Mouse (Mus musculus): ENCODE results near the gene Plekhg5. TPM values are rescaled to one million over a fixed set of nuclear protein-coding genes. Genes with fewer than 3 reads are reported as not detected.
A peak's percentile ranks its signal among the peaks of the same experiment; 100 is the strongest.

Gene Plekhg5
- total and polyA plus RNA-seq, 3 experiments: 11.5 to 20.5 (median 16.7) TPM

DNA sequence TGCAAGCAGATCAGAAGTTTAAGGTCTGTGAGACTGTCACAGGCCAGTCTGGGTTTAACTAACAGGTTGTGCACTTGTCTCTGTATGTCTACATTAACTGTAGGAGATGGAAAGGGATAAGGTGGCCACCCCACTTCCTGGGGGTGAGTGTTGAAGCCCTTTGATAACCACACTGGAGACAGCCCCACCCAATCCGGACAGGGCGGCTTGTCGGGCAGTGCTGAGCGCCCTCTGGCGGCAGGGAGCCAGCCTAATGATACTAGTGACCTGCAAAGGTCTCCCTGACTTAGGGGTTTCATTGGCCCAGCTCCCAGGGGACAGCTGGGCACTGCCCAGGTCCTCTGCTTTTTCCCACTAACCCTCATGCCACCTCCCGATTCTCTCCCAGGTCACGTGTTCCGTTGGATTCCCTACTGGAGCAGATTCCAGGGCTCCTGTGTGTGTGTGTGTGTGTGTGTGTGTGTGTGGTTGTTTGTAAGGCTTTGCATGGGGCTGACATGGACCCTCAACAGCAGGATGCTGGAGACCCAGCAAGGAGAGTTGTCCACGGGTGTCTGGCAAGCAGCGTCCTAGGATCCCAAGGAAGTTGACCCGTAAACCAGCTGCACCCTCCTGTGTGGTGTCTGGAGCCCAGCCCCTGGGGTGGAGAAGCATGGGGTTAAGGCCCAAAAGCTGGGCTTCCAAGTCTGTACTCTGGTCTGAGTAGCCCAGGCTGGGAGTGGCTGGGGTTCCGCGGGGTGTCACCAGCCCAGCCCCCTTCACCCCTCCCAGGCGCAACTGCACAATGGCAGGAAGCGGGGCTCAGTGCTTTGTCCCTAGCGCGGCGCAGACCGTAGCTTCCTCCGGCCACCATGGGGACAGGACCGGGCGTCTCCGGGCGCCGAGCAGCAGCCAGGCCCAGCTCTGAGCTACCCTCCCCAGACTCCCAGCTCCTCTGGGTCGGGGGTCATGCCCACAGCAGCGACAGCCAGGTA lies 23.9 kb downstream of the Plekhg5 start:
- Histone ChIP-seq H3K4me3 (peak overlapping the region; percentile 59), H3K27me3 (ENCODE audit: control insufficient read depth, insufficient read depth, low read length) (no peaks in the 10 kb centered on the region), H3K79me2 (replicated peaks; ENCODE audit: control insufficient read depth, insufficient read depth, low read length) (no peaks in the 10 kb centered on the region), H3K36me3 (ENCODE audit: control insufficient read depth, insufficient read depth, low read length) (no peaks in the 10 kb centered on the region), H3K4me1 (ENCODE audit: control insufficient read depth, insufficient read depth, low read length) (peaks cover 5% of the 10 kb centered on the region; the same call in 1 of the 2 replicates), H3K27ac (peak overlapping the region; percentile 98), H3K9ac (ENCODE audit: low read depth, low read length) (peak overlapping the region; percentile 75)
- TF ChIP-seq POLR2A (IDR thresholded peaks at IDR 0.05; ENCODE audit: insufficient read depth, low read depth, low read length): peak; percentile 60; the same call in 1 of the 2 replicates
- TF ChIP-seq EP300 (IDR thresholded peaks at IDR 0.05; ENCODE audit: insufficient read depth, low read depth, low read length): 0 out of 2 replicates have a peak, but pooled peaks have one; percentile 25
- peak; percentile 97 for TF ChIP-seq CTCF (IDR thresholded peaks at IDR 0.05)
- WGBS: 27% methylated on average over 27 of the region's 27 CpGs
- intact Hi-C loops (cut with DNase I): loop anchor here (2.0 kb wide), 2 partner anchors 57 to 115 kb away; partner anchors contain the start of genes Nol9 and Tas1r1
- DNase-seq: peak; percentile 87 to 89

DNA sequence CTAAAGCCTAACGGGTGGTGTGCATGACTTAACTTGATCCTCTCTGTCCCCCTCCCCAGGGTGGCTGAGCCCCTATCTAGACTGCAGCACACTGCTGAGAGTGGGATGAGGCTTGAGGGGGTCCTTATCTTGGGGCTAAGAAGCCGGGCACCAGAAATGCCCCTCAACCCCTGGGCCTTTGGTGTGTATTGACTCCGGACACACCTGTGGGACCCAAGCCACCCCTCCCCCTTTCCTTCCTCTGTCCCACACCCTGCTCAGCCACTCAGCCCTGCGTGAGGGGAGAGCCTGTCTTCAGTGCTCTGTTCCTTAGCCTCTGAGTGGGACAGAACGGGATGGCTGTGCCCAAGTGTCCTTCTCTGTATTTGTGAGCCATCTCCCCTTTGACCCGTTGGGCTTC lies 24.6 kb downstream of the Plekhg5 start:
- peak in 1 of 2 experiments; percentile 57 for DNase-seq

DNA sequence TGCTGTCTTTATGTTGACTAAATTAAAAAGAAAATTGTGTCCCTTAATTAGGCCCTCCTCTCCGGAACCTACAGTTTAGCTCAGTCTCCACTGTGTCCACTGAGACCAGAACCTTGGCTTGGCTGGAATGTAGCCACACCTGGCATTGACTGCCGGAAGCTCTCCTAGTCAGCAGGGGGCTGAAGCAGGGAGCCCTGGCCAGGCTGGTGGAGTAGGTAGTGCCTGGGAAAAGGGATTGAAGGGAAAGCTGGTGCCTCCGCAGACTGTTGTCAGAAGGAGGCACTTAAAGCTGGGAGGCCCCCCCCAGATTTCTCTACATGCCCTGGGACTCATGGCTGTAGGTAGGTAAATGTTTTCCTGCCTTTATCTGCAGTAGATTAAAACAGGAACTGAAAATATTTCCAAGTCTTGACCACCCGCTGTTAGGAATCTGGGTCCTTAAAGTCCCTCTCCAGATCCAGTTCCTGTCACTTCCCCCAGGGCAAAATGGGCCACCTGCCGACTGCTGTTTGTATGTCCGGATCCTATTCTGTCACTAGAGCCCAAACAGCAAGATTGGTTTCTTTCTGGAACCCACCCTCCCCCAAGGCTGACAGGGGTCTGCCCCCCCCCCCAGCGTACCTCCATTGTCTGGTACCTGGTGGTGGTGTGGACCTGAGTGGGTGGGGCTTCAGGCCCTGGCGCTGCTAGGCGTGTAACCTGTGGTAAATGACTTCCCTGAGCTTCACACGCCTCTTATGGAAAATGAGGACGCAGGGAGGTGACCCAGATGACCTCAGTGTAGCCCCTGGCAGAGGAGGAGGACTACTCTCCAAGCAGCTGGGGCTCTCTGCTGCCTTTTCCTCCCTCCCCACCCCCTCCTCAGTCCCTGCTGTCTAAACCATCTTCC lies 25.9 kb downstream of the Plekhg5 start:
- peaks cover 11% of the 10 kb centered on the region for H3K4me1 ChIP-seq (ENCODE audit: control insufficient read depth, insufficient read depth, low read length)
- H3K79me2 ChIP-seq (replicated peaks; ENCODE audit: control insufficient read depth, insufficient read depth, low read length): no peaks in the 10 kb centered on the region; the same call in 1 of the 2 replicates
- 40% methylated on average over 11 of the region's 11 CpGs for whole genome bisulfite sequencing
- no peaks in the 10 kb centered on the region; the same call in none of the 2 replicates for H3K36me3 ChIP-seq (ENCODE audit: control insufficient read depth, insufficient read depth, low read length)
- no peak for TF ChIP-seq POLR2A (IDR thresholded peaks at IDR 0.05; ENCODE audit: insufficient read depth, low read depth, low read length)
- no peak for TF ChIP-seq EP300 (IDR thresholded peaks at IDR 0.05; ENCODE audit: insufficient read depth, low read depth, low read length)
- peak; percentile 22; the same call in 1 of the 2 replicates for TF ChIP-seq CTCF (IDR thresholded peaks at IDR 0.05)
- intact Hi-C loops (cut with DNase I): loop anchor here (2.0 kb wide), 1 partner anchor 59 kb away; the partner anchor contains the start of genes Nol9 and Tas1r1
- no peaks in the 10 kb centered on the region for H3K27me3 ChIP-seq (ENCODE audit: control insufficient read depth, insufficient read depth, low read length)
- peak overlapping the region; percentile 75 for H3K9ac ChIP-seq (ENCODE audit: low read depth, low read length)
- peak overlapping the region; percentile 63 for H3K27ac ChIP-seq
- DNase-seq: no peak
- peak overlapping the region; percentile 36 for H3K4me3 ChIP-seq

More for the DNA sequence above, 24.6 kb downstream of the Plekhg5 start:
- no peaks in the 10 kb centered on the region; the same call in 1 of the 2 replicates for H3K79me2 ChIP-seq (replicated peaks; ENCODE audit: control insufficient read depth, insufficient read depth, low read length)
- no peaks in the 10 kb centered on the region; the same call in 1 of the 2 replicates for H3K36me3 ChIP-seq (ENCODE audit: control insufficient read depth, insufficient read depth, low read length)
- peak overlapping the region; percentile 59 for H3K4me3 ChIP-seq
- WGBS: 45% methylated on average over 6 of the region's 6 CpGs
- H3K27ac ChIP-seq: peak overlapping the region; percentile 98
- H3K9ac ChIP-seq (ENCODE audit: low read depth, low read length): peak overlapping the region; percentile 75
- intact Hi-C loops (cut with DNase I): loop anchor here (2.0 kb wide), 1 partner anchor 58 kb away; the partner anchor contains the start of genes Nol9 and Tas1r1
- TF ChIP-seq CTCF (IDR thresholded peaks at IDR 0.05): no peak
- TF ChIP-seq EP300 (IDR thresholded peaks at IDR 0.05; ENCODE audit: insufficient read depth, low read depth, low read length): no peak
- no peak; the same call in 1 of the 2 replicates for TF ChIP-seq POLR2A (IDR thresholded peaks at IDR 0.05; ENCODE audit: insufficient read depth, low read depth, low read length)
- peaks cover 11% of the 10 kb centered on the region for H3K4me1 ChIP-seq (ENCODE audit: control insufficient read depth, insufficient read depth, low read length)
- H3K27me3 ChIP-seq (ENCODE audit: control insufficient read depth, insufficient read depth, low read length): no peaks in the 10 kb centered on the region

- Histone ChIP-seq H3K4me3 (no peak overlapping the region), H3K27ac (peak overlapping the region; percentile 64), H3K27me3 (ENCODE audit: control insufficient read depth, insufficient read depth, low read length) (no peaks in the 10 kb centered on the region), H3K79me2 (replicated peaks; ENCODE audit: control insufficient read depth, insufficient read depth, low read length) (no peaks in the 10 kb centered on the region; the same call in 1 of the 2 replicates), H3K4me1 (ENCODE audit: control insufficient read depth, insufficient read depth, low read length) (peaks cover 11% of the 10 kb centered on the region), H3K9ac (ENCODE audit: low read depth, low read length) (no peak overlapping the region), H3K36me3 (ENCODE audit: control insufficient read depth, insufficient read depth, low read length) (no peaks in the 10 kb centered on the region; the same call in none of the 2 replicates)
- TF ChIP-seq CTCF (IDR thresholded peaks at IDR 0.05) (no peak), EP300 (IDR thresholded peaks at IDR 0.05; ENCODE audit: insufficient read depth, low read depth, low read length) (no peak), POLR2A (IDR thresholded peaks at IDR 0.05; ENCODE audit: insufficient read depth, low read depth, low read length) (no peak)
- intact Hi-C loops (cut with DNase I): no loop called here
- no peak for DNase-seq
- WGBS: 29% methylated on average over 11 of the region's 11 CpGs
Observed at GRCm38 (mm10) chr4:152100541-152100940, 28.2 kb downstream of the Plekhg5 start.

GRCm38 (mm10) chr4:152101081-152101653 lies 28.9 kb downstream of the Plekhg5 start:
- Histone ChIP-seq H3K79me2 (replicated peaks; ENCODE audit: control insufficient read depth, insufficient read depth, low read length) (no peaks in the 10 kb centered on the region; the same call in 1 of the 2 replicates), H3K4me1 (ENCODE audit: control insufficient read depth, insufficient read depth, low read length) (peaks cover 11% of the 10 kb centered on the region), H3K4me3 (peak overlapping the region; percentile 1), H3K27ac (peak overlapping the region; percentile 64), H3K9ac (ENCODE audit: low read depth, low read length) (peak overlapping the region; percentile 11), H3K27me3 (ENCODE audit: control insufficient read depth, insufficient read depth, low read length) (no peaks in the 10 kb centered on the region), H3K36me3 (ENCODE audit: control insufficient read depth, insufficient read depth, low read length) (no peaks in the 10 kb centered on the region; the same call in none of the 2 replicates)
- WGBS: 40% methylated on average over 7 of the region's 7 CpGs
- DNase-seq: no peak
- no peak for TF ChIP-seq EP300 (IDR thresholded peaks at IDR 0.05; ENCODE audit: insufficient read depth, low read depth, low read length)
- TF ChIP-seq CTCF (IDR thresholded peaks at IDR 0.05): no peak
- 0 out of 2 replicates have a peak, but pooled peaks have one; percentile 41 for TF ChIP-seq POLR2A (IDR thresholded peaks at IDR 0.05; ENCODE audit: insufficient read depth, low read depth, low read length)
- intact Hi-C loops (cut with DNase I): no loop called here
